Mouse (Mus musculus) heart, postnatal 36 days (tissue): ENCODE data around the gene Aldh18a1. TPM values are rescaled to one million over a fixed set of nuclear protein-coding genes. Genes with fewer than 3 reads are reported as not detected.
A peak's percentile ranks its signal among the peaks of the same experiment; 100 is the strongest.
"Not testable (repeated sequence)": the region's sequence is repeated elsewhere in the genome, so short reads cannot be mapped to it uniquely, and the experiment has no call there.

Source experiments
- DNase-seq, 2 experiments: peaks; one replicate each; pipeline ENCODE4 v3.0.0; 2021 to 2022
- intact Hi-C: fragments of 180-260 bp; cut with DNase I; formaldehyde crosslinking; loops from one replicate; pipeline ENCODE4 v1.15.1; 2025
- total RNA-seq, 2 experiments: library from RNA; stranded (reverse); gene quantifications; 2 replicates each; pipeline ENCODE4 v1.2.3; 2021

The Aldh18a1 gene
- 1 to 10 TPM; 6.7 to 7.6 TPM for total RNA-seq

GRCm38 (mm10) chr19:40588293-40588654, at the start of gene Aldh18a1:
Gene Aldh18a1 (minus strand): TSS chr19:40588463.
- DNase-seq: peak; percentile 93 to 97
- intact Hi-C loops: loop anchor here (2.0 to 5.0 kb wide), 2 partner anchors 23 to 424 kb away; no protein-coding TSS in a partner anchor

- DNase-seq: peak in 1 of 2 experiments; percentile 37
- intact Hi-C loops: no loop called here
These were observed 49.3 kb upstream of the Aldh18a1 start for GRCm38 (mm10) chr19:40637601-40638000.

GRCm38 (mm10) chr19:40637091-40637490, 48.8 kb upstream of the Aldh18a1 start:
- intact Hi-C loops: no loop called here
- peak; percentile 40 to 41 for DNase-seq

- intact Hi-C loops: loop anchor here (2.0 kb wide), 1 partner anchor 14 kb away; no protein-coding TSS in a partner anchor
- no peak for DNase-seq
These were observed 44.9 kb upstream of the Aldh18a1 start for GRCm38 (mm10) chr19:40633144-40633543.

- no peak for DNase-seq
- intact Hi-C loops: loop anchor here (2.0 kb wide), 1 partner anchor 14 kb away; no protein-coding TSS in a partner anchor
These were observed 44.4 kb upstream of the Aldh18a1 start for GRCm38 (mm10) chr19:40632668-40633067.

- intact Hi-C loops: loop anchor here (2.0 kb wide), 1 partner anchor 15 kb away; no protein-coding TSS in a partner anchor
- no peak for DNase-seq
These were observed 43.9 kb upstream of the Aldh18a1 start for GRCm38 (mm10) chr19:40632193-40632592.

- DNase-seq: no peak
- intact Hi-C loops: no loop called here
These were observed 42.3 kb upstream of the Aldh18a1 start for GRCm38 (mm10) chr19:40630606-40631005.

GRCm38 (mm10) chr19:40630096-40630495, 41.8 kb upstream of the Aldh18a1 start:
- intact Hi-C loops: no loop called here
- DNase-seq: no peak

- no peak for DNase-seq
- intact Hi-C loops: loop anchor here (5.0 kb wide), 1 partner anchor 33 kb away; no protein-coding TSS in a partner anchor
These were observed 40.7 kb upstream of the Aldh18a1 start for GRCm38 (mm10) chr19:40628950-40629349.

- intact Hi-C loops: loop anchor here (5.0 kb wide), 1 partner anchor 36 kb away; no protein-coding TSS in a partner anchor
- DNase-seq: no peak
These were observed 37.7 kb upstream of the Aldh18a1 start for GRCm38 (mm10) chr19:40625935-40626334.

- intact Hi-C loops, DNase-seq: not testable (repeated sequence)
These were observed 33.4 kb upstream of the Aldh18a1 start for GRCm38 (mm10) chr19:40621616-40622015.

- no peak for DNase-seq
- intact Hi-C loops: no loop called here
These were observed 27.8 kb upstream of the Aldh18a1 start for GRCm38 (mm10) chr19:40616021-40616420.

- intact Hi-C loops: no loop called here
- DNase-seq: no peak
These were observed 26.5 kb upstream of the Aldh18a1 start for GRCm38 (mm10) chr19:40614811-40615210.

GRCm38 (mm10) chr19:40611830-40612506, 23.7 kb upstream of the Aldh18a1 start, which contains the start of the genes Tctn3 and Entpd1:
Gene Tctn3 (minus strand): TSS chr19:40612233.
Gene Entpd1 (plus strand): TSS chr19:40612366.
- intact Hi-C loops: loop anchor here (1.0 to 2.0 kb wide), 2 partner anchors 23 to 110 kb away; partner anchors contain the start of gene Aldh18a1
- DNase-seq: peak; percentile 95 to 96

GRCm38 (mm10) chr19:40607676-40608075, 19.4 kb upstream of the Aldh18a1 start:
- intact Hi-C loops: no loop called here
- no peak for DNase-seq

- intact Hi-C loops: no loop called here
- DNase-seq: no peak
These were observed 16.9 kb upstream of the Aldh18a1 start for GRCm38 (mm10) chr19:40605189-40605588.

- no peak for DNase-seq
- intact Hi-C loops: no loop called here
These were observed 13.6 kb upstream of the Aldh18a1 start for GRCm38 (mm10) chr19:40601870-40602269.

- intact Hi-C loops, DNase-seq: not testable (repeated sequence)
These were observed 12.6 kb upstream of the Aldh18a1 start for GRCm38 (mm10) chr19:40600846-40601245.

- intact Hi-C loops: no loop called here
- DNase-seq: peak in 1 of 2 experiments; percentile 26
These were observed 7.6 kb upstream of the Aldh18a1 start for GRCm38 (mm10) chr19:40595831-40596230.

- no peak for DNase-seq
These were observed 7.0 kb upstream of the Aldh18a1 start for GRCm38 (mm10) chr19:40595231-40595630.

GRCm38 (mm10) chr19:40589530-40589880, 1.2 kb upstream of the Aldh18a1 start:
- intact Hi-C loops: loop anchor here (1.0 to 5.0 kb wide), 3 partner anchors 21 to 423 kb away; no protein-coding TSS in a partner anchor
- DNase-seq: no peak

More at GRCm38 (mm10) chr19:40595231-40595630, 7.0 kb upstream of the Aldh18a1 start:
- intact Hi-C loops: no loop called here
